Mouse (Mus musculus): ENCODE measurements at regions not wholly inside any gene's neighbourhood (a gene's known extent, or its start where the extent isn't known, plus 50 kb on each side); places are given as distances from the start of the nearest gene placed in this dataset.

GRCm38 (mm10) chr6:20137546-20137945 is 1077.8 kb upstream of the Kcnd2 start:
- Histone ChIP-seq H3K4me3 (ENCODE audit: low read depth, low read length) (no peak overlapping the region), H3K4me1 (ENCODE audit: insufficient read depth, low read length) (no peaks in the 10 kb centered on the region), H3K9ac (replicated peaks; ENCODE audit: low read length, poor library complexity, severe bottlenecking) (no peak overlapping the region), H3K27me3 (ENCODE audit: insufficient read depth, low read length) (no peaks in the 10 kb centered on the region), H3K4me2 (ENCODE audit: low read depth, low read length, poor library complexity, severe bottlenecking) (no peak overlapping the region), H3K36me3 (ENCODE audit: insufficient read depth, low read length) (no peaks in the 10 kb centered on the region), H3K9me3 (ENCODE audit: low read length) (no peaks in the 10 kb centered on the region), H3K27ac (ENCODE audit: low read depth, low read length) (no peak overlapping the region)
- no peak for TF ChIP-seq CTCF (IDR thresholded peaks at IDR 0.05)
- DNase-seq (ENCODE audit: low spot score) (no peak), ATAC-seq (ENCODE audit: low FRiP score) (no peak)
